Mouse (Mus musculus) kidney, adult 9 months (tissue): ENCODE results near the gene Sec24c.
"Not testable (repeated sequence)": the region's sequence is repeated elsewhere in the genome, so short reads cannot be mapped to it uniquely, and the experiment has no call there.

Source experiments
- DNase-seq: peaks from one replicate; pipeline ENCODE4 v3.0.0; 2022

Gene Sec24c

DNA sequence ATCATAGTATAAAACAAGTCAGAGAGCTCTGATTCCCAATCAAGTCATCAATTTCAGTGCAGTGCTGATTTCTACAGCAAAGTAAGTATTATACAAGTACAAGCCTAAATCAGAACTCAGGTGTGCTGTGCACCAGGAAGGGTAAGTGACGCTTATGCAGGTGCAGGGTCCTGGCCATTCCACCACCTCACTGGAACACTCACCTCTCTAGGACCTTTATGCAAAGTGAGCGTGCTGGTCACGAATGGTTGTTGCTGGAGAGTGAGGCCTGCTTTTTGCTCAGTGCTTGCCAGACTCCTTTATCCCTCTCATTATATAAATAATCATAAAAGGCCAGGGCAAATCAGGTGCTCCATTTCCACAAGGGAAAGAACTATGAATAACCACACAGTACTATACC, 26.3 kb downstream of the Sec24c start:
- no peak for DNase-seq

DNA sequence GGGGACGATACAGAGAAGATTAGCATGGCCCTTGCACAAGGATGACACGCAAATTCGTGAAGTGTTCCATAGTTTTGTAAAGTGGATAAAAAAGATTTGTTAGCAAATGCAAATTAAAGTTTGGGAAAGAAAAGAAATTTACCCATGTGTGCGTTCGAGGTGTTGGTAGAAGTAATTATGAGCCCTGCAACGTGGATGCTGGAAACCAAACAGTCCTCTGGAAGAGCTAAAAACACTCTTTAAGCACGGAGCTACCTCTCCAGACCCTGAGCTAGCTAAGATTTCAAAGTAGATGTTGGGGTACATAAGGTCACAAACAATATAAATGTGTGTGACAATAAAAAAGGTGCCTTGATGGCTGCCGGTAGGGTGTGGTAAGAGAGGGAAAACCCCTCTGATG, 27.4 kb downstream of the Sec24c start:
- no peak for DNase-seq

DNA sequence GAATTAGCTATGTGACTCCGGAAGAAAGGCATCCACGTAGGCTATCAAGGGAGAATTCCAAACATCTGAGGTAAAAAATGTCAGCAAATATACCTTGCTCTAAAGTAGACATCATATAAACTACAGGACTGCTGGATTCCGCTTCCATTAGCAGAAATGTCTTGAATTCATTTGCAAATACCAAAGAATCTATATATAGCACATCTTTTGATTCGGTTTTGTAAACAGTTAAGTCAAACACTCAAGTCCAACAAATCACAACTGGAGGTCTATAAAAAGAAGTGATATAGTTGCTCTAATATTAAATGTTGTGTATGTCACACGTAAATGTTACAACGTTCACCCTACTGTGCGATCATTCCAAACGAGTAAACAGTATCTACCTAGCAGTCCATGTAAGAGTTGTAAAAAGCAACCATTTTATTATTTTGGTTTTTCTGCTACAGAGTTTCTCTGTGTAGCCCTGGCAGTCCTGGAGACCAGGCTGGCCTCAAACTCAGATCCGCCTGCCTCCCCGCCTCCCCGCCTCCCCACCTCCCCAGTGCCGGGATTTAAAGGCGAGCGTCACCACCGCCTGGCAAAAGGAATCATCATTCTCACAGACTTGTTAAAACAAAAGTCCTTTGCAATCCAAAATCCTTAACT, 28.1 kb downstream of the Sec24c start:
- no peak for DNase-seq

DNA sequence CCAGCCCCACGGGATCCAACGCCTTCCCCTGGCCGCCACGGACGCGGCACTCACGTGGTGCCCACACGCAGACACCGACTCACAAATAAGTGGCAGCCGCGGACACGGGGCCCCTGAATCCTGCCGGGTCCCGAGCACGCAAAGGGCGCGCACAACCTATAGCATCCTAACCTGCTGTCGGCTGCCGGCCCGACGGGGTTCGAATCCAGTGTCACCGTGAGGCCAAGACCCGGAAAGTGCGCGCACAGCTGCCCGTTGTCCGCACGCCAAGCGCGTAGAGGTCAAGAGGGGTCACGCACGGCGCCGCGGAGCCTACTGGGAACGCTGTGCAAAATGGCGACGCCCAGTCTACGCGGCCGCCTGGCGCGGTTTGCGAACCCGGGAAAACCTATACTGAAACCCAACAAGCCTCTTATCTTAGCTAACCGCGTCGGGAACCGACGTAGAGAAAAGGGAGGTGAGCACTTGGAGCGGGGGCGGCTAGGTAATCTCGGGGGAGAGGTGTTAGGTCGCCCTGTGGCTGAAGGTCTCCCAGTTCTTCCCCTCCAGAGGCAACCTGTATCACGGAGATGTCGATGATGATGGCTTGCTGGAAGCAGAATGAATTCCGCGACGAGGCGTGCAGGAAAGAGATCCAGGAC, 28.8 kb downstream of the Sec24c start, which contains the start of gene Chchd1:
Gene Chchd1 (plus strand): TSS at position 266 of the 641 bp plus-strand sequence.
- peak; percentile 92 for DNase-seq

DNA sequence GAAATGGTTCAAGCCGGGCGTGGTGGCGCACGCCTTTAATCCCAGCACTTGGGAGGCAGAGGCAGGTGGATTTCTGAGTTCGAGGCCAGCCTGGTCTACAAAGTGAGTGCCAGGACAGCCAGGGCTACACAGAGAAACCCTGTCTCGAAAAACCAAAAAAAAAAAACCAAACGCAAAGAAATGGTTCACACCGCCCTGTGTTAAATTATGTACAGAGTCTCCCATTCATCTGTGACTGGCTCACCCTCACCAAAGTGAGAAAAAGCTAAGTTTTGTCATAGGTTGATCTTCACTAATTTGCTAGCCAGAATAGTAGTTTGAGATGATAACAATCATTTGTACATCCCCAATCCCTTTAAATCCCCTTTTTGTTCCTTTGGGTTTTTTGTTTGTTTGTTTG, 29.4 kb downstream of the Sec24c start:
- not testable (repeated sequence) for DNase-seq

DNA sequence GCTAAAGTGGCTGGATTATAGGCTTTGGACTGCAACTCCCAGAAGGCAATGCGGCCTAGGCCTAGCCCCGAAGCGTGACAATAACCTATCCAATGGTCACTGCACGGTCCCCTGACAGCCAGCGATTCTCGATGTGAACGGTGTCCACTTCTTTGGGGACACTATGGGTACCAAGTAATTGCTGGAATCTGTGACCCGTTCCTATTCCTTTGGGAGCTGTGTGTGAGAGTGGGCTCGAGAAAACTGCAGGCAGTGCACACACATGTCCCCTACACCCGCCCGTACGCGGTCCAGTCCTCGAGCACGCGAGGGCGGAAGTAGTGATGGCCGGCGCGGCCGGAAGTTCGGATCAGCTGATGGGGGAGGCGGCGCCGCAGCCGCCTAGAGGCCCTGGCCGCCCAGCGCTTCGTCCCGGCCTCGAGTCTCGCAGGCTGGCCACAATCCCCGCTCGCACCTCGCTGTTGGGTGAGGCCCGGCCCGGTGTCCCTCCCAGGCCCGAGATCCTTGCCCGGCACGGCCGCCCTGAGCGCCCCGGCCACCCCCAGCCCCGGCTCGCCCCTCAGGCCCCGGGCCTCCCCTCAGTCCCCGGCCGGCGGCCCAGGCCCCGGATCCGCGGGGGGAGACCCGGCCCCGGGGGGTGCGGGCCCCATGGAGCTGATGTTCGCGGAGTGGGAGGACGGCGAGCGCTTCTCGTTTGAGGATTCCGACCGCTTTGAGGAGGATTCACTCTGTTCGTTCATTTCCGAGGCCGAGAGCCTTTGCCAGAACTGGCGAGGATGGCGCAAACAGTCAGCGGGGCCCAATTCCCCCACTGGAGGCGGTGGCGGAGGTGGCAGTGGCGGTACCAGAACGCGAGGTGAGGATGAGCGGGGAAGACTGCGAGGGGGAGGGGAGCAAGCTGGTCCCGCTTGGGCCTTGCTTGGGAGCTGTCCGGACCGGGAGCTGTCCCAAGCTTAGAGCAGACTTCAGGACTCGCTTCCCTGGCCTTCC, 33.4 kb downstream of the Sec24c start, which contains the start of gene Zswim8:
Gene Zswim8 (plus strand): TSS at position 352 of the 990 bp plus-strand sequence.
- DNase-seq: peak; percentile 93

DNA sequence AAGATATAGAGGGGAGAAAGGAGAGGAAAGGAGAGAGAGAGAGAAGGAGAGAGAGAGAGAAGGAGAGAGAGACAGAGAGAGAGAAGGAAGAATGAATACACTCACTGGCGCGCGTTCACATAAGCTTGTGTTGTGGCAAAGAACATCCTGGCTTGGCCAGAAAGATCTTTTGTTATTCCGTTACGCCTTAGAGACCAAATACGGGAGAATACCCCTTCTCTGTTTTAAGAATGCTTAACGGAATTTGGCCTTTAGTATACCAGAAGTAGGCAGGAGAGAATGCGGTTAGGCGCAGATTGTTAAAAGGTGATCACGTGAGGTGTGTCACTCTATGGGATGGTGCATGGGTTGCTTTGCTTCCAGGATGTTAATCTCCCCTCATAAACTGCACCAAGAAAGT, 34.1 kb downstream of the Sec24c start:
- no peak for DNase-seq

DNA sequence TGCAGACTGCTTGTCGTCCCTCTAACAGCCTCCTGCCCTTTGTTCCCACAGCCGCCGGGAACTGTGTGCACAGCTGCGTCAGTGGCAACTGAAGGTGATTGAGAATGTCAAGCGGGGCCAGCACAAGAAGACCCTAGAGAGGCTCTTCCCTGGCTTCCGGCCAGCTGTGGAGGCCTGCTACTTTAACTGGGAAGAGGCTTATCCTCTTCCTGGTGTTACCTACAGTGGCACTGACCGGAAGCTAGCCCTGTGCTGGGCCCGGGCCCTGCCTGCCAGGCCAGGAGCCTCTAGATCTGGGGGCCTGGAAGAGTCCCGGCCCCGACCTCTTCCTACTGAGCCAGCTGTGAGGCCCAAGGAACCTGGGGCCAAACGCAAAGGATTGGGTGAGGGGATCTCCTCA, 39.7 kb downstream of the Sec24c start:
- DNase-seq: no peak

DNA sequence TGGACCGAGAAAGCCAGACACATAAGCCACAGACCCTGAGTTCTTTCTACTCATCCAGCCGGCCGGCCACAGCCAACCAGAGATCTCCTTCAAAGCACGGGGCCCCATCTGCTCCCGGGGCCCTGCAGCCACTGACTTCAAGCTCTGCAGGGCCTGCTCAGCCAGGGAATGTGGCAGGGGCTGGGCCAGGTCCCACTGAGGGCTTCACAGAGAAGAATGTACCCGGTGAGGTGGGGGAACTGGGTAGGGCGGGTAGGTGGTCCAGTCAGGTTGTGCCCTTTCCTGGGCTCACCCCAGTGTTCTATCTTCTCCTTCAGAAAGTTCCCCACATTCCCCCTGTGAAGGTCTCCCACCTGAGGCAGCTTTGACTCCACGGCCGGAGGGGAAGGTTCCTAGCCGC, 44.3 kb downstream of the Sec24c start:
- DNase-seq: no peak

DNA sequence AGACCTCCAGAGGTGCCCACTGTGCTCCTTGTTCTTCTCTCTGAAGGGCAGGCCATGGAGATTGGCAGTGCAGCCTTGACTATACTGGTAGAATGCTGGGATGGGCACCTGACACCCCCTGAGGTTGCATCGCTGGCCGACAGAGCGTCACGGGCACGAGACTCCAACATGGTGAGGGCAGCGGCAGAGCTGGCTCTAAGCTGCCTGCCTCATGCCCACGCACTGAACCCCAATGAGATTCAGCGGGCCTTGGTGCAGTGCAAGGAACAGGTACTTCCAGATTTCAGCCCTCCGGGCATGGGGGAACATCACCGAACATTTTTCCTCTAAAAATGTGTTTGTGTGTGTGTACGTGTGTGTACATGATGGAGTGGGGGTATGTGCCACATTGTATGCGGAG, 45.7 kb downstream of the Sec24c start:
- no peak for DNase-seq

DNA sequence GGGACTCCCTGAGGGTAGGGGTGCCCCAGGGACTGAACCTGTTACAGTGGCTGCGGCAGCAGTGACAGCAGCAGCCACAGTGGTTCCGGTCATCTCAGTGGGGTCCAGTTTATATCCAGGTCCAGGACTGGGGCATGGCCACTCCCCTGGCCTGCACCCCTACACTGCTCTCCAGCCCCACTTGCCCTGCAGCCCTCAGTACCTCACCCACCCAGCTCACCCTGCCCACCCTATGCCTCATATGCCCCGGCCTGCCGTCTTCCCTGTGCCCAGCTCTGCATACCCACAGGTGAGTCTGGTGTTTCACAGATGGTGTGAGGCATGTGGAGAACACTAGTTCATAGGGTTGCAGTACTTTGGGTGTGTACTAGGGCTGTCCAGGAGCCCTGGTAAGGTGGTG, 47.3 kb downstream of the Sec24c start:
- DNase-seq: no peak

DNA sequence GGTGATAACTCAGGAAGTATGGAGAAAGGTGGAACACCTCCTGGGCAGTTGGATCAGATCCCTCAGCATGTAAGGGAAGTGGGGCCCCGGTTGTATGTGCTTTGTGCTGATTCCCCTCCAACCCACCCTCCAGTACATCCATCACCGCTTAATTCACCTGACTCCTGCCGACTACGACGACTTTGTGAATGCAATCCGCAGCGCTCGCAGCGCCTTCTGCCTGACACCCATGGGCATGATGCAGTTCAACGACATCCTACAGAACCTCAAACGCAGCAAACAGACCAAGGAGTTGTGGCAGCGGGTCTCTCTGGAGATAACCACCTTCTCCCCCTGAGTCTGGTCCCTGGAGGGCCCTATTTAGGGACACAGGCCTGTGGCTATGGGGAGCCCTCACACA, 48.9 kb downstream of the Sec24c start:
- no peak for DNase-seq

DNA sequence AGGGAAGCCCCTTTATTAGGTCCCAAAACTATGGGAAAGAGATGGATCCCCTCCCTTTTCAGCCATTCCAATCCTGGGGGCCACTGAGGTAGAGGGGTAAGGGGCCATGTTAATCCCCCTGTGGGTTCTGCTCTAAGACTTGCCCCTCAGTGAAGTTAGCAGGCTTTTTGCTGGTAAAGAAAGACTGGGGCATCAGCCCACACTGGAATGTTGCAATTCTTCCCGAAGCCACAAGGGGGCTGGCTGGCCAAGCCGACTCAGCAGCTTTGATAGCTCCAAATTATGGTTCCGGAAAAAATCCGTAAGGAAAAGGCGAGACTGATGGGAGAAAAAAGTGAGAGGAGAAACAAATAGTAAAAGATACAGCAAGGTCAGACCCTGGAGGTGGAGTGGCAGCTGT, 49.9 kb downstream of the Sec24c start:
- DNase-seq: peak; percentile 64

DNA sequence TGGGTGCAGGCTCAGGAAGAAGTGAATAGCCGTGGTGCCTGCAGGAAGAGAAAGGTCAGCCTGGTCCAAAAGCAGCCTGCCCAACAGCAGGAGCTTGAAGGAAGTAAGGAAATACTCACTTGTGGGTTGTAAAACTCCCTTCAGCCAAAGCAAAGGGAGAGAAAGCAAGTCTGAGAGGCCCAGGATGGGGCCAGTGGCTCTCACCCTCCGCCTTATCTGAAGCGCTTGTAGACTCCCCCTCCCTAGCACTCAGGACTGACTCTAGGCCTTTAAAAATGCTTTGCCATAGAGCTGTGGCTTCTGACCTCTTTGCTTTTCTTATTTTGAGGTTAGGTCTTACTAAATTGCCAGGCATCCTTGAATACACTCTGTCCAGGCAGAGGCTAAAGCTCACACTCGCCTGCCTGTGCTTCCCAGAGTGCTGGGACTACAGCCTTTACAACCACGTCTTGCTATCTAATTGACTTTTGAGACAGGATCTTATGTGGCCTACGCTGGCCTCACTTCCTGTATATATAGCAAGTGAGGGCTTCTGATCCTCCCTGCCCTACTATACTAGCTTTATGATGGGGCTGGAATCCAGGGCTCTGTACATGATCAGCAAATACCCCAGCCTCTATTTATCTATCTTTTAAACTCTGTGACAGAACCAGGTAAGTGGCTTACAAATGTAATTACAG, 51.7 kb downstream of the Sec24c start:
- DNase-seq: no peak

DNA sequence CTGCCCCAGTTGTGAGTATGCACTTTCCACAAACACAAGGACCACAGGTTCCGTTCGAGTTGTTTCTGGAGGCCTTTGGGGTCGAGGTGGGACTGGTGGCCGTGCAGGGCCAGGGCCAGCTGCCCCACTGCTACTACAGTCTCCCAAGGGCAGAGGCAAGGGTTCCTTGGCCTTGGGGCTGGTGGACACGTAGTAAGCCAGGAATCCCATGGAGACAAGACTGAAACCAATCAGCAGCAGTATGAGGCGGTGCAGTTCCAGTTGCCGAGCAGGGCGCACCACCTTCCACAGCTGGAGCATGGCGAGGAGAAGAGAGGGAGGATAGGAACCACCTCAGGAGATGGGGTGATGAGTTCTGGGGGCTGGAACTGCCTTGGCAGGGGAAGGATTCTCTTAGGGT, 55.8 kb downstream of the Sec24c start:
- no peak for DNase-seq

DNA sequence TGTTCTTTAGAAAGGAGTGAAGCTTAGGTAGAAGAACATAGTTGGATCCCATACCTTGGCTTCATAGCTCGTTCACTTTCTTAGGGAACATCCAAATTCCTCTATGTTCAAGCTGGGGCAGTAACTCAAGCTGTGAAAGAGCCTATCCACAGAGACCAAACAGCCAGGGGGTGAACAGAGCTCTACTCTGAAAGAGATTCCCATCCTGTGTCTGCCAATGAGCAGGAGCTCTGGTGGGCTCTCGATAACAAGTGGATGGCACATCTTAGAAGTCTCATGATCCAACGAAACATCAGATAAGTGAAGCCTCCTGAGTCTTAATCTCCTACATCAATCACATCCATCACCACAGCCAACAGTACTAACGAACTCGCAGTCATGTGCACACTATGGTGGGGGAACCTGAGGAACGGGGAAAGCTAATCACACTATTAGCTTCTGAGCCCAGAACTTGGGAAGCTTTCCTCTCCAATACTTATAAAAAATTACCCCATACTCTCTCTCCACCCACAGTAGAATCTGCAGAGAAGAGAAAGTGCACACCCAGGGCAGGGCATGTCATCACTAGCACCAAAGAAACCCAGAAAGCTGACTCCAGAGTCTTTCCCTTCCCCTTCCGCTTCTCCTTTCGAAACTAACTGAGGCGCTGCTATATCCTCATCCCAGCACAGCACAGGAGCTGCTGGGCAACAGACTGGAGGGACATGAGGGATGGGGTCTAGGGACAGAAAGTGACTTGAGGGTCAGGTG, 56.9 kb downstream of the Sec24c start:
- DNase-seq: no peak

DNA sequence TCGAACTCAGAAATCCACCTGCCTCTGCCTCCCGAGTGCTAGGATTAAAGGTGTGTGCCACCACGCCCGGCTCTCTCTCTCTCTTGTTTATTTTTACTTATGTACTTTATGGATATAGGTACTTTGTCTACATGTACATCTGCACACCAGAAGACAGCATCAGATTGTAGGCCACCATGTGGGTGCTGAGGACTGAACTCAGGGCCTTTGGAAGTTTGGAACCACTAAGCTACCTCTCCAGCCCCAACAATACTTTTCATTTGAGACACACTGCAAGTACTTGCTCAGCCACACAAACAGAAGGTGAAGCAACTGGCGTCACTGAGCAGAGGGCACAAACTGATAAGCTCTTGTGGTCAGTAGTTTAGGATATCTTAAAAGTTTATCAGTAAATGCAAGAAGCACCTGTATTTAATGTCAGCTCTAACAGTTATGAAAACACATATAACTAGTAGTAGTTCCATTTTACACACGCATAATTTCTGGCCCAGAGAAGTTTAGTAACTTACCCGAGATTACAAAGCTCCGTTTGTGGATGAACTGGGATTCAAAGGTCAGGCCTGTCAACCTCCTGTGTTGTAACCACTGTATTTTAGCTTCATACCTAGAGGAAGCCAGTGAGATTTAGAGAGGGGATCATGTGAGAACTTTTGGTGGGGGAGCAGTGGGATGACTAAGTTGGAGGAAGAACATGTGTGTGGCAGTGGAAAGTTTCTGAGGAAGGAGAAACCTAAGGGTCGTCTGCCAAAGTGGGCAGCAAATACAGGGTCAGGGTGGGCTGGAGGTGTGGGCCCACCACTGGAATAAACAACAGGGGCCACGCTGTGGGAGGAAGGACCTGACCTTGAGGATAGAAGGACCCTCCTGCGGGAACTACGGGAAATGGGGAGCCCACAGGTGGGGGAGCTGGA, 59.2 kb downstream of the Sec24c start:
- DNase-seq: no peak

DNA sequence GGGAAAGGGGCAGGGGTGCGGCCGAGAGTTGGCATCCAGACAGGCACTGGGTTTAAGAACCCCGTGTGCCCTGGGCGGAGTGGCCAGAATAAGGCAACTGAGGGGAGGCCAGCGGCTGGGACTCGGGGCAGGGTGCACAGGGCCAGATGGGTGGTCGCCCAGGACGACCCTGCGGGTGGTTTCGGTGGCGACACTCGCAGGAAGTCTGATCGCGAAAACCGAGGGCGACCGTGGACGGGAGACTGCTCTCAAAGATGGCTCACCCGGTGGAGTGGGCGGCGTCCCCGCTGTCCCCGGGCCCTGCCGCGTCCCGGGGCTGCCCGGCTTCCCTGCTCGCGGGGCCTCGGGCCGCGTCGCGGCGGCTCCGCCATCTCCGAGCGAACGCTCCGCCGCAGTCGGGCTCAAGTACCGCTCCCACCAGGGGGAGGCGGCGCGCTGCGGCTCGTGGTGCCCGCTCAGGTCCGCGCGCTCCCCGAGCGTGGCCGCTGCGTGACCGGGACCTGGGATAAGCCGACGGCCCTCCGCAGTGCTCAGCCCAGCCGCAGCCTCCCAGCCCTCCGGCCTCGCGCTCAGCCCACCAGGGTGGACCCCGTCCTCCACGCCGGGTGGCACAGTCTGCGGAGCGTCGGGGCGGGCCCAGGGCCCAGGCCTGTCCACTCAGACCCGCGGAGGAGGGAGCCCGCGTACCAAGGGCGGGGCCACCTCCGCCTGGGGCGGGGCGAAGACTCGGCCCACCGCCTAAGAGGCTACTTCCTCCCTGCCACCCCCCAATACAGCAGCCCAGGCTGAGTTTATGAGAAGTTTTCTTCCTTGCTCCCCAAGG, 60.1 kb downstream of the Sec24c start, which contains the start of gene Ndst2:
Gene Ndst2 (minus strand): TSS at position 611 of the 823 bp plus-strand sequence.
- DNase-seq: peak; percentile 89

DNA sequence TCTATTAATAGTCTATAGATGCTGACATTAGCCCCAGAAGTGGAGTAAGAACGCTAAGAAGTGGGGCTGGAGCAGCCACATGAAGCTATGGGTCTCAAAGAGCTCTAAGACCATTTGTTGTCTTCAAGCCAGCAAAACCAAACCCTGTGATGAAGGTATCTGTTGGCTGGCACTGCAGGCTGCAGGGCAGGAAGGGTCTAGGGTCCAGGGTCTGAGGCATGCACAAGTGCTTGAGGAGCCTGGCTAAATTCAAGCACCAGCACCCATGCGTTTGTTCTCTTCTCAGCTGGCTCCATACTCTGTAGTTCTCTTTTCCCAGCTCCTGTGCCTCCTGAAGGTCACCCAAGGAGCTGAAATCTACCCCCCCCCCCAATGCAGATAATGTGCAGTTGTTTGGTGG, 60.9 kb downstream of the Sec24c start:
- DNase-seq: no peak

DNA sequence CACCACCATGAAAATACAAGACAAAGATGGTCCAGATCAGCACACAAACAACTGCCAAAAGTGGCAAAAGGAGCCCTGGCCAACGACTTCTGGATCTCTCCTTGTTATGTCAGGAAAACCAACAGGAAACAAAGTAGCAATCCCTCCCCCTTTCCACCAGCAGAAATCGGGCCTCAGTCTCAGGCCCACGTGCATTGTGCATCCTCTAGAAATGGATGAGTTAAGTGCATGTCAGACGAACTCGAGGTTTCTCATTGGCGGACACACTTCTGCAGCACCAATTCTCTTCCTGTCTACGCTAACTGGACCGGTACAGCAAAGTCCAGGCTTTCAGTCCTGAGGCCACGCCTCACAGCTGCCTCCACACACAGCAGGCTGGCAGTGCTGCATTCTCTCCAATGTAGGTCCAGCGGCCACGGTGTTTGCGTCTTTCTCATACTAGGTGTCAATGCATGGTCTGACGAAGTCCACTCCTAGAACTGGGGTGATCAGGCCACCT, 61.8 kb downstream of the Sec24c start:
- no peak for DNase-seq
